Mouse (Mus musculus): ENCODE results near the gene Cdca8.

DNA sequence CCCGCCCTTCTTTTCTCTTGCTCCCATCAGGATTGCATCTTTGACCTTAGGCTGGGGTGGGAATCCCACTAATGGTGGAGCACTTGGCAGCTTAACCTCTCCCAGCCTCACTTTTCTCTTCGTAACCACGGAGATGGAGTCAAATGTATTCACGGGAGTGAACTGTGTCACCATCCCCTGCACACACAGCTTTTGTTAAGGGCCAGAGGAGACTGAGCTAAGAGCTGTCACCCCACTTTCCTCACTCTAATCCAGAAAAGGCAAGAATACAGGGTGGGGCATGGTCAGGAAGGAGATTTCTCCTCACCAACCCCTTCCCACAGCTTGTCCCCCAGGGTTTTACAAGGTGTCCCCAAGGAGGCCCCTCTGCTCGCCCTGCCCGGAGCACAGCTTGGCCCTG is 45.3 kb downstream of the Cdca8 start:
- TF ChIP-seq CTCF (IDR thresholded peaks at IDR 0.05; ENCODE audit: insufficient read depth, low read depth, low read length) (no peak), POLR2A (IDR thresholded peaks at IDR 0.05; ENCODE audit: insufficient read depth, low read depth, low read length) (no peak)
